Mouse (Mus musculus) heart, adult 8-10 months (tissue): ENCODE data around the gene Degs1. TPM values are rescaled to one million over a fixed set of nuclear protein-coding genes. Genes with fewer than 3 reads are reported as not detected.

ENCODE experiments used
- DNase-seq: peaks from one replicate; pipeline ENCODE4 v3.0.0; 2022; ENCODE audit warnings: low spot score
- total RNA-seq, 4 experiments: library from RNA; stranded (reverse); gene quantifications; 2 replicates each; pipeline ENCODE4 v1.2.4; 2022

The Degs1 gene
- total RNA-seq, 4 experiments from 2014 or later, result 56.1 to 62.6 (median 60.4) TPM

DNA sequence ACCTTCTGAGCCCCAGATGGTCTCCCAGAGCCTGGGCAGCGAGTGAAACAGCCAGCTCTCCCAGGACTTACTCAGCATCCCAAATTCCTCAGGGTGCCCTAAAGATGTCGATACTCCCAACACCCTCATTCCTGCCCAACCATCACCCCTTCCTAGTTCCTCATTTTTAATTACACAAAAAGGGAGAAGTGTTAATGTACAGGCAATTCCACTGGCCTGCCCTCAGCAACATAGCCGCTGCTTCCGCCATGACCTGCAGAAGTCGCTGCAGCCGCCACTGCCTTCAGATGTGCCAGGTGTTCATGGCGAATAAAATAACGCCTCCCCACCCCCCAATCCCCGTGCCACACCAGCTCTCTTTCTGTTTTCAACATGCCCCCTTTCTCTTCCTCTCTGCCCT is 56.3 kb downstream of the Degs1 start:
- DNase-seq, result no peak

Other genes with a start within 250 kb of the Degs1 start
- gene Srp9, start 158.1 kb downstream of the Degs1 start, total RNA-seq, result 10 to 100 TPM; 42.7 to 54.0 (median 47.9) TPM
- gene Vmn1r1, start 118.3 kb downstream of the Degs1 start, total RNA-seq, result not detected
- 10 to 100 TPM; 19.8 to 23.8 (median 21.8) TPM for gene Fbxo28, start 58.8 kb upstream of the Degs1 start, total RNA-seq
- gene Trp53bp2, start 126.4 kb upstream of the Degs1 start, total RNA-seq, result 10 to 100 TPM in 2 of 4 experiments, 1 to 10 TPM in 2; 9.7 to 11.2 (median 10.5) TPM
- gene Capn2, start 234.8 kb upstream of the Degs1 start, total RNA-seq, result 10 to 100 TPM; 53.7 to 72.8 (median 63.5) TPM